Mouse (Mus musculus) sigmoid colon, adult 10 weeks (tissue): ENCODE results near the gene Atp10a. TPM values are rescaled to one million over a fixed set of nuclear protein-coding genes. Genes with fewer than 3 reads are reported as not detected.

Experiments
- polyA plus RNA-seq: library from polyadenylated mRNA; stranded (reverse); fragments of 350-450 nt; fragmentation: Illumina TruSeq; extraction: RNeasy Lipid Tissue Mini Kit (QIAGEN cat#74804); gene quantifications from one replicate; pipeline ENCODE4 v1.2.3, GENCODE M21; 2014; ENCODE audit warnings: low read depth, low replicate concordance

Atp10a gene
- polyA plus RNA-seq = 3.0 TPM

DNA sequence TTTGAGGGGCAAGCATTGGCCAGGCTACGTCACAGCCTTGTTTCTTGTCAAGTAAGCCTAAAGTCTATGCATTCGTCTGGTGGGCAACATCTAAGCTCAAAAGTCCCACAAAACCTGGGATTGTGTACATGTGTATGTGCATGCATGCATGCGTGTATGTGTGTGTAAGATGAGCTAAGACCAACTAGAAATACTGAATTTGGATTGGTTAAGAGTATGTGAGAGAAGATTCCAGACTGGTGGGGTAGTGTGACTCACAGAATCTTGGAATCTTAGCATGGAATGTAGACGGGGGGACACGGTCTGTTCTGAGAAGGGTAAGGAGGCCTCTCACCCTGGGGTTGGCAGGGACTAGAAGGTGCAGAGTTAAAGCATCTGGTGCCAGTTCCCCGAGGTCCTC is at the start of gene Atp10a:
TSS of gene Atp10a (plus strand) at position 301 of the 400 bp plus-strand sequence.

